Mouse (Mus musculus): ENCODE measurements around the gene Chkb. TPM values are rescaled to one million over a fixed set of nuclear protein-coding genes. Genes with fewer than 3 reads are reported as not detected.
A peak's percentile ranks its signal among the peaks of the same experiment; 100 is the strongest.

Chkb gene
- total and polyA plus RNA-seq, 2 experiments from 2014 or later: 65.4 to 105 TPM

GRCm38 (mm10) chr15:89463334-89464235, 33.9 kb upstream of the Chkb start:
- Histone ChIP-seq H3K27me3 (ENCODE audit: insufficient read depth, low read length) (no peaks in the 10 kb centered on the region), H3K4me2 (ENCODE audit: low read depth, low read length) (no peak overlapping the region), H3K9me3 (ENCODE audit: low read length) (no peaks in the 10 kb centered on the region), H3K36me3 (ENCODE audit: insufficient read depth, low read length) (peaks cover 32% of the 10 kb centered on the region), H3K4me3 (ENCODE audit: low read length) (no peak overlapping the region), H3K9ac (replicated peaks; ENCODE audit: low read length) (no peak overlapping the region), H3K4me1 (ENCODE audit: insufficient read depth, low read length) (no peaks in the 10 kb centered on the region), H3K27ac (no peak overlapping the region)
- WGBS: 66% methylated on average over 5 of the region's 5 CpGs
- DNase-seq (ENCODE audit: low spot score) (peak; percentile 30), ATAC-seq (no peak)
- peak; percentile 39; the same call in 1 of the 2 replicates for TF ChIP-seq CTCF (IDR thresholded peaks at IDR 0.05; ENCODE audit: low read depth)

GRCm38 (mm10) chr15:89462176-89462575, 32.5 kb upstream of the Chkb start:
- no peak overlapping the region for H3K27ac ChIP-seq
- 80% methylated on average over 7 of the region's 7 CpGs for WGBS
- no peak overlapping the region for H3K9ac ChIP-seq (replicated peaks; ENCODE audit: low read length)
- no peaks in the 10 kb centered on the region for H3K9me3 ChIP-seq (ENCODE audit: low read length)
- no peak for TF ChIP-seq CTCF (IDR thresholded peaks at IDR 0.05; ENCODE audit: low read depth)
- no peak overlapping the region for H3K4me2 ChIP-seq (ENCODE audit: low read depth, low read length)
- no peaks in the 10 kb centered on the region for H3K27me3 ChIP-seq (ENCODE audit: insufficient read depth, low read length)
- H3K4me3 ChIP-seq (ENCODE audit: low read length): no peak overlapping the region
- no peak for ATAC-seq
- H3K36me3 ChIP-seq (ENCODE audit: insufficient read depth, low read length): peaks cover 46% of the 10 kb centered on the region
- no peak for DNase-seq (ENCODE audit: low spot score)
- H3K4me1 ChIP-seq (ENCODE audit: insufficient read depth, low read length): no peaks in the 10 kb centered on the region

- H3K4me2 ChIP-seq (ENCODE audit: low read depth, low read length): no peak overlapping the region
- no peak overlapping the region for H3K27ac ChIP-seq
- no peaks in the 10 kb centered on the region for H3K4me1 ChIP-seq (ENCODE audit: insufficient read depth, low read length)
- DNase-seq (ENCODE audit: low spot score): no peak
- no peaks in the 10 kb centered on the region for H3K9me3 ChIP-seq (ENCODE audit: low read length)
- TF ChIP-seq CTCF (IDR thresholded peaks at IDR 0.05; ENCODE audit: low read depth): no peak
- no peak for ATAC-seq
- no peak overlapping the region for H3K4me3 ChIP-seq (ENCODE audit: low read length)
- peaks cover 51% of the 10 kb centered on the region for H3K36me3 ChIP-seq (ENCODE audit: insufficient read depth, low read length)
- H3K9ac ChIP-seq (replicated peaks; ENCODE audit: low read length): no peak overlapping the region
- WGBS: 83% methylated on average over 15 of the region's 15 CpGs
- H3K27me3 ChIP-seq (ENCODE audit: insufficient read depth, low read length): no peaks in the 10 kb centered on the region
These were observed 31.6 kb upstream of the Chkb start for GRCm38 (mm10) chr15:89461321-89461720.

- no peak overlapping the region for H3K4me2 ChIP-seq (ENCODE audit: low read depth, low read length)
- DNase-seq (ENCODE audit: low spot score): no peak
- no peak overlapping the region for H3K27ac ChIP-seq
- H3K9ac ChIP-seq (replicated peaks; ENCODE audit: low read length): no peak overlapping the region
- H3K27me3 ChIP-seq (ENCODE audit: insufficient read depth, low read length): no peaks in the 10 kb centered on the region
- peaks cover 51% of the 10 kb centered on the region for H3K36me3 ChIP-seq (ENCODE audit: insufficient read depth, low read length)
- 78% methylated on average over 10 of the region's 10 CpGs for WGBS
- no peak for TF ChIP-seq CTCF (IDR thresholded peaks at IDR 0.05; ENCODE audit: low read depth)
- H3K4me3 ChIP-seq (ENCODE audit: low read length): no peak overlapping the region
- H3K4me1 ChIP-seq (ENCODE audit: insufficient read depth, low read length): peaks cover 4% of the 10 kb centered on the region
- no peak for ATAC-seq
- no peaks in the 10 kb centered on the region for H3K9me3 ChIP-seq (ENCODE audit: low read length)
These were observed 30.6 kb upstream of the Chkb start for GRCm38 (mm10) chr15:89460298-89460697.

GRCm38 (mm10) chr15:89459821-89460220, 30.1 kb upstream of the Chkb start:
- Histone ChIP-seq H3K4me1 (ENCODE audit: insufficient read depth, low read length) (peaks cover 8% of the 10 kb centered on the region), H3K36me3 (ENCODE audit: insufficient read depth, low read length) (peaks cover 51% of the 10 kb centered on the region), H3K27me3 (ENCODE audit: insufficient read depth, low read length) (no peaks in the 10 kb centered on the region), H3K4me3 (ENCODE audit: low read length) (no peak overlapping the region), H3K27ac (no peak overlapping the region), H3K4me2 (ENCODE audit: low read depth, low read length) (no peak overlapping the region), H3K9me3 (ENCODE audit: low read length) (no peaks in the 10 kb centered on the region), H3K9ac (replicated peaks; ENCODE audit: low read length) (no peak overlapping the region)
- no peak for ATAC-seq
- WGBS: 95% methylated on average over 7 of the region's 7 CpGs
- no peak for TF ChIP-seq CTCF (IDR thresholded peaks at IDR 0.05; ENCODE audit: low read depth)
- DNase-seq (ENCODE audit: low spot score): no peak

- Histone ChIP-seq H3K4me3 (ENCODE audit: low read length) (no peak overlapping the region), H3K4me2 (ENCODE audit: low read depth, low read length) (no peak overlapping the region), H3K9ac (replicated peaks; ENCODE audit: low read length) (no peak overlapping the region), H3K27me3 (ENCODE audit: insufficient read depth, low read length) (no peaks in the 10 kb centered on the region), H3K4me1 (ENCODE audit: insufficient read depth, low read length) (peaks cover 9% of the 10 kb centered on the region), H3K27ac (no peak overlapping the region), H3K9me3 (ENCODE audit: low read length) (no peaks in the 10 kb centered on the region), H3K36me3 (ENCODE audit: insufficient read depth, low read length) (peaks cover 51% of the 10 kb centered on the region)
- DNase-seq (ENCODE audit: low spot score) (no peak), ATAC-seq (no peak)
- WGBS: 94% methylated on average over 15 of the region's 15 CpGs
- TF ChIP-seq CTCF (IDR thresholded peaks at IDR 0.05; ENCODE audit: low read depth): no peak
These were observed 29.2 kb upstream of the Chkb start for GRCm38 (mm10) chr15:89458942-89459341.

- peak overlapping the region; percentile 80; the same call in 1 of the 2 replicates for H3K9ac ChIP-seq (replicated peaks; ENCODE audit: low read length)
- peaks cover 9% of the 10 kb centered on the region for H3K4me1 ChIP-seq (ENCODE audit: insufficient read depth, low read length)
- no peak for DNase-seq (ENCODE audit: low spot score)
- H3K9me3 ChIP-seq (ENCODE audit: low read length): no peaks in the 10 kb centered on the region
- 69% methylated on average over 6 of the region's 6 CpGs for WGBS
- TF ChIP-seq CTCF (IDR thresholded peaks at IDR 0.05; ENCODE audit: low read depth): no peak
- H3K4me2 ChIP-seq (ENCODE audit: low read depth, low read length): peak overlapping the region; percentile 75
- no peak for ATAC-seq
- H3K4me3 ChIP-seq (ENCODE audit: low read length): peak overlapping the region; percentile 66
- H3K27me3 ChIP-seq (ENCODE audit: insufficient read depth, low read length): no peaks in the 10 kb centered on the region
- H3K36me3 ChIP-seq (ENCODE audit: insufficient read depth, low read length): peaks cover 36% of the 10 kb centered on the region
- no peak overlapping the region for H3K27ac ChIP-seq
These were observed 25.9 kb upstream of the Chkb start for GRCm38 (mm10) chr15:89455642-89456041.

All from hindbrain, postnatal 0 days (tissue).